Mouse (Mus musculus): ENCODE data around the gene Gm11564.
"Not testable (repeated sequence)": the region's sequence is repeated elsewhere in the genome, so short reads cannot be mapped to it uniquely, and the experiment has no call there.

Gm11564 gene

GRCm38 (mm10) chr11:99815566-99815965 is at the start of gene Gm11564:
Gene Gm11564 (minus strand): TSS chr11:99815666.
- not testable (repeated sequence) for DNase-seq (ENCODE audit: low spot score)

- not testable (repeated sequence) for DNase-seq (ENCODE audit: low spot score)
These were observed 48.7 kb upstream of the Gm11564 start, which contains the start of gene Gm11559 for GRCm38 (mm10) chr11:99864176-99864575. Gene Gm11559 (plus strand): TSS chr11:99864476.

GRCm38 (mm10) chr11:99858761-99859160 is 43.3 kb upstream of the Gm11564 start:
- no peak for DNase-seq (ENCODE audit: low spot score)

- DNase-seq (ENCODE audit: low spot score), result no peak
These were observed 42.2 kb upstream of the Gm11564 start, which contains the start of gene Gm11568 for GRCm38 (mm10) chr11:99857617-99858016. Gene Gm11568 (plus strand): TSS chr11:99857917.

GRCm38 (mm10) chr11:99854121-99854520 is 38.7 kb upstream of the Gm11564 start:
- DNase-seq (ENCODE audit: low spot score), result no peak

GRCm38 (mm10) chr11:99851508-99851907 is 36.0 kb upstream of the Gm11564 start, which contains the start of gene Krtap4-16:
Gene Krtap4-16 (minus strand): TSS chr11:99851608.
- DNase-seq (ENCODE audit: low spot score), result no peak

GRCm38 (mm10) chr11:99846746-99847145 is 31.3 kb upstream of the Gm11564 start:
- no peak for DNase-seq (ENCODE audit: low spot score)

GRCm38 (mm10) chr11:99842185-99842584 is 26.7 kb upstream of the Gm11564 start:
- DNase-seq (ENCODE audit: low spot score), result no peak

- DNase-seq (ENCODE audit: low spot score), result no peak
These were observed 22.5 kb upstream of the Gm11564 start, which contains the start of gene 2300003K06Rik for GRCm38 (mm10) chr11:99837966-99838365. Gene 2300003K06Rik (minus strand): TSS chr11:99838066.

GRCm38 (mm10) chr11:99809792-99810191 is 5.7 kb downstream of the Gm11564 start, which contains the start of gene Krtap4-13:
Gene Krtap4-13 (minus strand): TSS chr11:99809892.
- not testable (repeated sequence) for DNase-seq (ENCODE audit: low spot score)

GRCm38 (mm10) chr11:99804346-99804745 is 11.1 kb downstream of the Gm11564 start, which contains the start of gene Gm11554:
Gene Gm11554 (minus strand): TSS chr11:99804446.
- DNase-seq (ENCODE audit: low spot score), result not testable (repeated sequence)

- DNase-seq (ENCODE audit: low spot score), result not testable (repeated sequence)
These were observed 16.6 kb downstream of the Gm11564 start, which contains the start of gene Gm11569 for GRCm38 (mm10) chr11:99798832-99799231. Gene Gm11569 (minus strand): TSS chr11:99798932.

GRCm38 (mm10) chr11:99793367-99793766 is 22.1 kb downstream of the Gm11564 start, which contains the start of gene Gm11596:
Gene Gm11596 (minus strand): TSS chr11:99793467.
- no peak for DNase-seq (ENCODE audit: low spot score)

GRCm38 (mm10) chr11:99784900-99785299 is 30.6 kb downstream of the Gm11564 start, which contains the start of gene Krtap4-9:
Gene Krtap4-9 (plus strand): TSS chr11:99785200.
- DNase-seq (ENCODE audit: low spot score), result not testable (repeated sequence)

GRCm38 (mm10) chr11:99780604-99781003 is 34.9 kb downstream of the Gm11564 start, which contains the start of gene Krtap4-8:
Gene Krtap4-8 (minus strand): TSS chr11:99780704.
- no peak for DNase-seq (ENCODE audit: low spot score)

- DNase-seq (ENCODE audit: low spot score), result no peak
These were observed 37.1 kb downstream of the Gm11564 start for GRCm38 (mm10) chr11:99778401-99778800.

- DNase-seq (ENCODE audit: low spot score), result not testable (repeated sequence)
These were observed 42.7 kb downstream of the Gm11564 start, which contains the start of gene Gm11595 for GRCm38 (mm10) chr11:99772813-99773212. Gene Gm11595 (minus strand): TSS chr11:99772913.

GRCm38 (mm10) chr11:99768410-99768809 is 47.1 kb downstream of the Gm11564 start:
- no peak for DNase-seq (ENCODE audit: low spot score)
